Mouse (Mus musculus) lung, adult 2 months (tissue): ENCODE results near the gene Ptprk.

ENCODE experiments used
- CTCF ChIP-seq: fragments of 200-500 bp; IDR thresholded peaks from 2 replicates; pipeline ENCODE4 v1.5.1; 2011; ENCODE audit warnings: mild to moderate bottlenecking, low read length, control low read depth; ENCODE audit not compliant: insufficient read depth
- POLR2A ChIP-seq: fragments of 200-500 bp; IDR thresholded peaks from 2 replicates; pipeline ENCODE4 v1.6.1; 2011; ENCODE audit warnings: low read depth, mild to moderate bottlenecking, control low read depth, low read length, borderline replicate concordance; ENCODE audit errors: extremely low read depth

DNA sequence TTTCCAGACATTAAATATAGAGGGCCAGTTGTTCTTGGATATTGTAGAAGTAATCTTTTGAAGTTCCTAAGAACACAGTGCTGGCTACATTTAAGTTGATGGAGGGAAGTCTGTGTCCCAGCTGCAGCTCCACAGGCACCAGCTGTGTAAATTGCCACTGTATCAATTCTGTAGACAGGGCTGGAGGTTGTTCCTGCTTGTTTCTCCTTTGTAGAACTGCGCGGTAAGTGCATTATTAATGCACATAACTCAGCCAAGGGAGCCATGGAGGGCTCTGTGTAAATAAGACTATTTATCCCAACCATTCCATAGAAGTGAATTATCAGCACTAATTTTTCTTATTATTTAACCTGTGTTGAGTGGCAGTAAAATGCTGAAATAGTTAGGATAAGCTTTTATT lies 186.0 kb downstream of the Ptprk start:
- no peak for TF ChIP-seq CTCF
- TF ChIP-seq POLR2A: no peak
